Mouse (Mus musculus) layer of hippocampus, postnatal 14 days (tissue): ENCODE measurements at regions not wholly inside any gene's neighbourhood (a gene's known extent, or its start where the extent isn't known, plus 50 kb on each side); places are given as distances from the start of the nearest gene placed in this dataset.
A peak's percentile ranks its signal among the peaks of the same experiment; 100 is the strongest.

Source experiments
- DNase-seq, 2 experiments: peaks; one replicate each; pipeline ENCODE4 v3.0.0; 2021 to 2022; ENCODE audit warnings: low spot score in 2 of 2, mixed read lengths in 1 of 2

DNA sequence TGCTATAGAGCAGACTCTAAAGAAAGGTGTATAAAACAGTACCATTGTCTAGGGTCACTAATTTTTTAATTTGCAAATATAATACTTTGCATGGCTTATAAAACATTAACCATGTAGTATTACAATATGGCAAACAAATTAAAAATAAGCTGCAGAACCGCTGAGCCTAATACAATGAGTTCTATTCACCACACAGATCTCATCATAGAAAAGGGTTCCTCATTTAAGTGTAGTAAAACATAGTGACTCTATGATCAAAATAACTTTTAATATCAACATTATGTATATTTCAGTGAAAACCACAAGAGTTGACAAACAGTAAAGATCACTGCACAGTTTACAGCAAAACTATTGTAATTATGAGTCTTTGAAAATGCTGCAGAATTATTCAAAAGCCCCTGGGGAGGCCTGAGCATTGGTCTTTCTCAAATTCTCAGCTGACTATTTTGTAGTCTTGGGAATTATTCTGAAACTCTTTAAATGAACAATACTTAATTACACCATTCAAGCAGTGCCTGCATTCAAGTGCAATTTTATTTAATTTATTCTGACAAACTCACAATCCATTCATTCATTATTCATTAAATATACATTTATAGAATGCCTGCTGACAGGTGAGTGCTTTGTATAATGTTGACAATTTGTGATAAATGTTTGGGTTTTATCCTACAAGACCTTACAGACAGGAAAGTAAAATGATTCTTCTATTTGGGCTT is 60.3 kb downstream of the Pcdh20 start:
- no peak for DNase-seq

DNA sequence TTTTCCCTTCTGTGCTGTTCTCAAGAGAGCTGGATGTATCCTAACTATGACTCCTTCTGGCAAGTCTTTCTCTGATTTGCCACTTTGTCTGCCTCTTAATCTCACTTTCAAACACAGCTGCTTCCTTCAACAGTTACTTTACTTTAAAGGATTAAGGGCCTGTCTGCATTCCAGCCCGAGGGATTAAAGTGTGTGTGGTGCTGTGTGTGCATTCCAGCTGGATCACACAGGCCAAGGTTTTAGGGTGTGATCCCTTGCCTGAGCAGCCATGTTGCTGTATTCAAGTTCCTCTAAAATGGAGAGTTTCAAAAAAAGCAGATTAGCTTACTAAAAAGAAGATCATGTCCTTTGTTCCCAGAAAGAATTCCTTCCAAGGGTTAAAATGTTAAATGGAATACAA is 71.9 kb downstream of the Pcdh20 start:
- no peak for DNase-seq

DNA sequence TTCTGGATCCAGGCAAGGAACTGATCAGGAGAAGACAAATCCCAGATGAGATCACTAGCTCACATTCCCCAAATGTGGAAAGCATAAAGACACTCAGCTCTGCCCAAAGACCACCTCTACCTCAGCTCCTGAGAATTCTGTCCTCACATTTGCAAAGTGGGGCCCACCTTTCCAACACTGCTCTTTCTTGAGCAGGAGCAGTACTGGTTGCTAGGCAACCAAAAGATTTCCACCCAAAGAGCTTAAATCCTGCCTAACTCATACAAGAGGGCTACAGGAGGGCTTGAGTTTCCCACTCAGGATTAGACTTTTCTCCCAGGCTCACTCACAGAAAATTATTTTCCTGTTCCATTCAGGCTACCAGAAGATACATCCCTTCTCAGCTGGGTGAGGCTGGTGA is 74.0 kb downstream of the Pcdh20 start:
- no peak for DNase-seq

DNA sequence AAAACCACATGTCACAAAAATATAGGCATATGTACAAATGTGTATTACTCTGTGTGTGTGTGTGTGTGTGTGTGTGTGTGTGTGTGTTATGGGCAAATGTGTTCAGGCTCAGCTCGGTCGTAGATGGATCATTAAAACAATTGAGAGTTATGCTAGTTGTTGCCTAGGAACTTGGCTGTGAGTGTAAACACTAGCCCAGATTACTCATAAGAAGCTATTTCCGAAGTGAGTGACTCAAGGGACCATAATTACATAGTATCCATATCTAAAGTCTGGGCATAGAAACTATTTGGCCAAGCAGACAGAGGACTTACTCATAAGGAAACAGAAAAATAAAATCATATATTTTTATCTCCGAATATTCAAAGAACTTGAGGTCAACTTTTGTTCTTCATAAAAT is 76.2 kb downstream of the Pcdh20 start:
- DNase-seq = no peak

DNA sequence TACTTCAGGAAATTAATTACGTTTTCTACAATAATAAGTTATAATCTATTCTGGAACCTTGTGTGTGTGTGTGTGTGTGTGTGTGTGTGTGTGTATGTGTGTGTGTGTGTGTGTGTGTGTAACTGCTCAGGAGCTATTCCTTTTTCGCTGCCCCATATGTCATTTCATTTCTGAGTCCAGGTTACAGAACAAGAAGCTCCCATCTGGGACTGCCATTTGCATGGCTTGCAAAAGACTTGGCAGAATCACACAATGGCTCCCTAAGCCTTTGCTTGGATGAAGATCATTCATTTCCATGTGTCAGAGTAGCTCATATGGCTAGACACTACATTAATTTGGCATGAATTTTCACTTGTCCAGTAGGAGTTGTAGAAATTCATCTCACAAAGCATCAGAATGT is 86.6 kb downstream of the Pcdh20 start:
- DNase-seq = peak in 1 of 2 experiments; percentile 25

DNA sequence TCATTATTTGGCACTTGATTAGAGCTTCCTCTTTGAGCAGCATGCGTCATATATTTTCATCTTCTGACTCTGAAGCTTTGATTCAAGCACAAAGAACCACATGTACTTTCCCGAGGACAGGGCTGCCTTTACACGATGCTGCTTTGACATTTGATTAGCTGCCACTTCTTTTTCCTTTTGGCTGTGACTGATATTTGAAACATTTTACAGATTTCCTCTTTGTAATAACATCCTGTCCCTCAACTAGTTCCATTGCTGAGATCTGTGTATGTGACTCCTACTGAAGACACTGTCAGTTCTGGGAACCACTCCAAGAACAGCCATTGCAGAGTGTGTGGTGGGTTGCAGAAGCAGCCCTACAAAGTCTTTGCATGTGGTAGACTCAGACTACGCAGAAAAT is 124.0 kb downstream of the Pcdh20 start:
- peak; percentile 14 to 87 for DNase-seq

DNA sequence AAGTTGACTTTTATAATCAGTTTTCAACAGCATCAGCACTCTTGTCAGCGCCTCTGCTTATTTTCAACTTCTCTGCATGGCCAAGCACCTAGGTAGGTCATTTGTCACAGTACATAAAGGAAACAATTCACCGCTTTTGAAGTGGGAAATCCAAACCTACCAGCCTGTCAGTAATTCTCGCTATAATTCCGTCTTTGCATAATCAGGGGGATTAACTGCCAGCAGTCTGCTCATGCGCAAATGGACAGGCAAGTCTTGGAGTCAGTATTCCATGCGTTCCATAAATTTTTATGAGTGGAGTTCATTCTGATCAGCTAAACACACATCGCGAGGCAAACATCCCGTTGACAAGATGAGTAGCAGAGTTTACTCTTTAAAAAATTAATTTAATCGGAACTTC is 133.9 kb downstream of the Pcdh20 start:
- DNase-seq = no peak

DNA sequence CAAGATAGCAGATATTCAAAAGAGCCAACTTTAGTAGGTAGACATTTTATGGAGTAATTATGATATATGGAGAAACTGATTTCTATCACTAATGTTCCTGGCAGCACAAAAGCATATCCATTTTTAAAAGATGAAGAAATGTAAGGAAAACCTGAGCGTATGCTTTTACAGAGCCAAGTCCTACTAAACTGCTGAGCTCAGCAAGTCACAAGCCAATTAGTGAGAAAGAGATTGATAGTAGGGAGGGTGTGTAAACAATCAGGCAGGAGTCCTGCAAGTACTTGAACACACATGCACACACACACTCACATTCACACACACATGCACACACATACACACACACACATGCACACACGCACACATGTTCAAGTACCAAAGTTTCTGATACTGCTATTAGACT is 140.6 kb downstream of the Pcdh20 start:
- DNase-seq = no peak

DNA sequence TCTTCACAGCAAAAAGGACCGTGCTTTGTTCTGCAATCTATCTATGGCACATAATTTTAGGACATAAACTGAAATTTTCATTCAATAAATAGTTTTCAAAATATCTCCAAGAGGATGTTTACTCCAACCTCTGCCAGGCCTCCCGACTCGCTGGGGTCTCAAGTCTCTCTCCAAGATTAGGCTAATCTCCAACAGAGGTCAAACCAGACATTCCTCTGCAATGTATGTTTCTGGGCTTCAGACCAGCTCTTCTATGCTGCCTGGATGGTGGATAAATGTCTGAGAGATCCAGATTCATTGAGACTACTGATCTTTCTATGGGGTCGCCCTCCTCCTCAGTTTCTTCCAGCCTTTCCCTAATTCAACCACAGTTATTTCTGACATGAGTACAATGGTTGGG is 144.8 kb downstream of the Pcdh20 start:
- no peak for DNase-seq

DNA sequence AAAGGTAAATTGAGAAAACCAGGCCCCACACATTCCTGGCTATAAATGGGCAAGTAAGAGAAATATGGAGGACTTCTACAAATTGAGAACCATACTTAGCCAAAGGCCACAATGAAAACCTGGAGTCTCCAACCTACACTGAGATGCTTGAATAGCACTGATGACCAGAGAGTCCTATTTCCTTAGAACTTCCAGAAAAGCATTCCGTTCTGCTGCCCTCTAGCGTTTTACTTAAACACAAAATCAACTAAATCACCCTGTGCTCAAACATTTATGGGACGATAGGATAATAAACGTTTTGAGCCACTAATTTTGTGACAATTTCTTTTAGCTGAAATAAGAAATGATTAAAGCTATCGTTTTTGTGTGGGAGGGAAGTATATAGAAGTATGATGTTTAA is 192.9 kb downstream of the Pcdh20 start:
- DNase-seq = peak in 1 of 2 experiments; percentile 12

DNA sequence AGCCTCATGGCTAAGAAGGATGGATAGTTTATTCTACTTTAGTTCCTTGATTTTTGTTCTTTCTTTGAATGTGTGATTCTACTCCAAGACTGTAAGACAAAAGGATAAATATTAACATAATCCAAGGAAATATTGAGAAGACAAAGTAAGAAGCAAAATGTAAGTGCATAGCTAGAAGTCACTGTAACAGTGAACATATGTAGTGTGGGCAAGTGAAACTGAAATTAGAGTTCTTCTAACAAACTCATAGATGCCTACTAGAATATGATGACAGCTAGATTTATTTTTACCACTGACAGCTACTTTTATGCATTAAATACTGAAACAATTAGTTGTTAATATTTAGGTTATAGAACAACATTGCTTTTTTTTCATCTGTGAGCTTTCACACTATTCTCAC is 206.4 kb downstream of the Pcdh20 start:
- no peak for DNase-seq

DNA sequence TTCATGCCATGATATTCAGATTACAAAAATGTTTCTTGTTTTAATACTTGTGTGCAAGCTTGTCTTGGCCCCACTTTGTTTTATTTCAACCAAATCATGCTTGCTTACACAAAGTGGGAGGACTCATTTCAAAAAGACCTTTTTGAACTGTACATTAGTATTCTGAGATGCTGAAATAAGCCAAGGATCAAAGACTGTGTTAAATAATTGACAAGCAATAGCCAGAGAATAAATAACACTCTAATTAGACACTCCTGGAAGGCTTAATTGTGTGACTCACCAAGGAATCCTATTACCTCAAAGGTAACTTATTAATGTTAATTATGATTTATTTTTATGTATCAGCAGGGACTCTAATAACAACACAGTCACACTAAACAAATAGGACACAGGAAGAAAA is 212.2 kb downstream of the Pcdh20 start:
- no peak for DNase-seq

DNA sequence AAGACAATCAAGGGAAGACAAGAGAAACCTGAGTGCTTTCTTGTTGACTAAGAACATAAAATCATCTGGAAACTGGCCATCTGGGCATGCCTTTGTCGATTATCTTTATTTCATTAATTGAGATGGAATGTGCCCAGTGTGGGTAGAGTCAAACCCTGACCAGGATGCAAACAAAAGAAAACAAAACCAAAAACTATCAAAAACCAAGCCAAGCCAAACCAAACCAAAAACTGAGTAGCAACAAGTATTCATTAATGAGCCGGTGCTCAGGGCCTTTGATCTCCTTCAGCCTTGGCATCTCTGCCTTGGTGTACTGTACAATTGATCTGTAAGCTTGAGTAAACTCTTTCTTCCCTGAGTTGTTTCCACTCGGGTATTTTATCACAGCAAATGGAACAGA is 216.1 kb downstream of the Pcdh20 start:
- DNase-seq = no peak
